Mouse (Mus musculus) adrenal gland, postnatal 36 days (tissue): ENCODE results near the gene 9230112D13Rik. TPM values are rescaled to one million over a fixed set of nuclear protein-coding genes. Genes with fewer than 3 reads are reported as not detected.

Source experiments
- DNase-seq, 2 experiments: peaks; one replicate each; pipeline ENCODE4 v3.0.0; 2021; ENCODE audit warnings: mixed read lengths in 1 of 2
- long read RNA-seq, 2 experiments: library from polyadenylated mRNA; stranded (forward); transcript quantifications; one replicate each; pipeline ENCODE4 v2.0.0; 2021; ENCODE audit warnings: borderline sequencing depth in 2 of 2
- total RNA-seq, 2 experiments: library from RNA; stranded (reverse); gene quantifications; 2 replicates each; pipeline ENCODE4 v1.2.3; 2021

Gene 9230112D13Rik
- total RNA-seq, result not detected
- long read RNA-seq, experiment 1, result 0 reads
- long read RNA-seq, experiment 2, result 0 reads

DNA sequence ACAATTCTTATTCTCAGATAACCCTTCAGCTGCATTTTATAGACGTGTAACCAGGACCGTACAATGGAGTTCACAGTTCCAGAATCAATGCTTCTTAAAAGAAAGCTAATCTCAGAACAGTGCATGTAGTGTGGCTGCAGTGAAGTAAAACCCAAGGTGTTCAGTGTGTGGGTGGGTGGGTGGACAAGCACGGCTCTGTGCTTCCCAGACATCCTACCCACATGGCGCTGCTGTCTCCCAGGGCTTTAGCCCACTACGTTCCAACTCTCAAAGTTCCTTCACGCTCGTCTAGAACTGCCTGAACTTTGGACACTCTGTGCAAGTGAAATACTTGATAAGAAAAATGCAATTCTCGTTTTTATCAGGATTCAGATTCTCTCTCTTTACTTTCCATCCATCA lies at the start of gene 9230112D13Rik:
Gene 9230112D13Rik (minus strand): TSS at position 101 of the 400 bp plus-strand sequence.
- no peak for DNase-seq

DNA sequence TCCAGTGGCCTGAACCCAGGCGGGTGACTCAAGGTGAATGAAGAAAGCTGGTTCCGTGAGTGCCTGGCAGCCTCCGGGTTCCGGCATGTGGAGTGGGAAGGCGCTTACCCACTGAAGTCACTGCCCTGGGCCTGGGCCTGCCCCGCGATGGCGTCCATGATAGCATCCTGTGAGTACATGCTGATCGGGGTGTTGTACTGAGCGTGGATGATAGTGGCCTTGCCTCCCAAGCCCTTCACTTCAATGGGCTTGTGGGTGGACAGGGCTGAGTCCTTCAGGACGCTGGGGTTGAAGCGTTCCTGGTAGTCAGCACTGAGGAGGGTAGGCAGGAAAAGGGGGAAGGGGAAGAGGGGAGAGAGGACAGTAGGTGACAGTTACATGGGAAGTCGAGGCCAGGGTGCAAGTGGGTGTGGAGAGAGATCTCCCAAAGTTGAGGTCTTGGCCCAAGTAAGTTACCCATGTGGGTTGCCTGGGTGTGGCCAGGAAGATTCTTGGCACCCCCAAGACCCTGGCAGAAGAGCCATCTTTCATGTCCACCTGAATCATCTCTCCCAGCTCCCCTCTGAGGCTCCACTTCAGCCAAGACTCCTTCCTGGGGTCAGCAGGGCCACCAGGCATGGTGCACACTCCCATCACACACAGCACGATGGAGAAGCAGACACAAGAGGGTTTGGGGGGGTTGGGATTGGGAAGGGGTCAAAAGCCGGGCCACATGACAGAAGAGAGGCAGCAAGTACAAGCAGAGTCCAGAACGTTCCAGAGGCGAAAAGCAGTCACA lies 49.2 kb upstream of the 9230112D13Rik start:
- DNase-seq, result no peak

DNA sequence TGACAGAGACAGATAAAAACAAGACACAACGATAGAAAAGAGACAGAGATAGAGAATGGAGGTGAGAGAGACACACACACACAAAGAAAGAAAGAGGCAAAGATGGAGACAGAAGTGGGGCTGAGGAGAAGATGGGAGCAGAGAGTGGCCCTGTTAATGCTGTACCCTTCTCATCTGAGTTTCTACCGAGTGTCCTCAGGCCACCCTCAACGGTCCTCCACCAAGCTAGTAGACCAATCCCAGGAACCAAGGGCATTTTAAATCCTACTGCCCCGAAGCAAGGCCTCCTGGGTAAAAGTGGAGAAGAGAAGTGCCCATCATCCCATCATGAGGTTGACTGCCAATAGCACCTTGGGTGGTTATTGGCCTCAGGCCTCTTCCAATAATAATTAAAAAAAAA lies 48.3 kb upstream of the 9230112D13Rik start:
- no peak for DNase-seq

DNA sequence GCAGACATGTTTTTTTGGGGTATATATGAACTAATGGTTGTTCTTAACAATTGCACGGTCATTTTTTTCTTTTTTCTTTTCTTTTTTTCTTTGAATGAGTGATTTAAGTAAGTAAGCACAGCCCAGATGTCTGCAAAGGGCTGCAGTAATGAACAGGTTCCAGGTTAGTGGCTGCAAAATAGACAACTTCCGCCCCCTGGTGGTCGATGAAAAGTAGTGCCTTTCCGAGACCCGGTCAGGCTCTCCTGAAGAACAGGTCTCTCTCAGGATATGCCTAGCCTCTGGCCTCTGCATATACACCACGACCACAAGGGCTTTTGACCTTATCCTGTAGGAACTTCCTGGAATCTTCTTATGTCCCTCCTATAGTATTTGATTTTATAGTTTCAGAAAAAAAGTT lies 47.7 kb upstream of the 9230112D13Rik start:
- peak; percentile 85 to 88 for DNase-seq

DNA sequence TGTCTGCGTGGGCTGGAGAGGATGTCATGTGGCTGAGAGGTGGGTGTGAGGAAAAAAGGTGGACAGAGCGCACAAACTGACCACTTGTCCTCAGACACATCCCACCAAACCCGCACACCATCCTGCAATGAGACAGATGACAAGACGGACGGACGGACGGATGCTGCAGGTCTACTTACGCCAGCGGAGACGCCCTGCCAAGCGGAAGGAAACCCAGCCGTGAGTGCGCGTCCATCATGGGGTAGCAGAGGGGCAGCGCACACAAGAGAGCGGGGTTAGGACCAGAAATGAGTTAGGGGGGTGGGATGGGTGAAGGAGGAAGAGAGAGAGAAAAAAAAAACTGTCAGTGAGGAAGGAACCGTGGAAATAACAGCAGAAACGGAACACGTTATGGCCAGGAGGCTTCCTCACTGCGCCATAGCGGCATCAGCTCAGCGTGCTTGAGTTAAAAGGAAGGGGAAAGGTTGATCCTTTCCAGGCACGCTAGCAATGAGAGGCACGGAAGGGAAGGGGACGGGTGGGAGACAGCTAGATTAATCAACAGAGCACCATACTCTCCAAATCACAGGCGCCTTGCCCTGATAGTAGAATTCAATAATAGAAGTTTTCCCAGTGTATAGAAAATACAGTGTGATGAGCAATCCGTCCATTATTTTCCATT lies 47.1 kb upstream of the 9230112D13Rik start:
- DNase-seq, result no peak

DNA sequence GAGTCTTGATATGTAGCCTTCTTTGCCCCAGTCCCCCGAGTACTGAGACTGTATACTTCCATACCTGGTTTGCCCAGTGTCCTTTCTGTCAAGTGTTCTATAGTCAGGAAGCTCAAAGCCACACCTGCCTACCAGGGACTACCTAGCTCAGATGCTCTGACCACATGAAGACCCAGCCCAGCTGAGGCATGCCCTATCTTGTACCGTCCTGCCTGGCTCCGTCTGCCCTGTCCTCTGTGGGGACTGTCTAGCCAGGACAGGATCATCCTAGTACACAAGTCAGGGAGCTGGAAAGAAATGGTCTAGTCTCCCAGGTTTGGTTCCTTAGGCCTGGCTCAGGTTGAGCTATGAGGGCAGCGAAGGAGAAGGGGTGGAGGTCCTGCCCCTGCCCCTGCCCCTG lies 46.0 kb upstream of the 9230112D13Rik start:
- DNase-seq, result no peak

DNA sequence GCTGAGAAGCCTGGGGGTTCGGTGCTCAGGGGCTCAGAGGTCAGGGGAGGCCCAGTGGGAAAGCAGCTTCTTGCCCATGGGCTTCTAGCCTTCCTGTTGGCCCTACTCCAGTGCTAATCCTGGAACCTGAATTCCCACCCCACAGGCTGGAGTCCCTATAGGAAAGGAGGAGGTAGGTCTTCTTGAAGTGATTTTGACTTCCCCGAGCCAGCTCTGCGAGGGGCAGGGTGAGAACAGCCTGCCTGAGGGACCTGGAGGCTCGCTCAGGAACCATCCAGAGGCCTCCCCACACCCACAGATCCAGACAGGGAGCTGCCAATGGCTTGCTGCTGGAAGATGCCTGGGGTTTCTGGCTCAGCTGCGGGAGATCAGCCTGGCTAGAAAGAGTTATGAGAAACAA lies 45.1 kb upstream of the 9230112D13Rik start:
- no peak for DNase-seq

DNA sequence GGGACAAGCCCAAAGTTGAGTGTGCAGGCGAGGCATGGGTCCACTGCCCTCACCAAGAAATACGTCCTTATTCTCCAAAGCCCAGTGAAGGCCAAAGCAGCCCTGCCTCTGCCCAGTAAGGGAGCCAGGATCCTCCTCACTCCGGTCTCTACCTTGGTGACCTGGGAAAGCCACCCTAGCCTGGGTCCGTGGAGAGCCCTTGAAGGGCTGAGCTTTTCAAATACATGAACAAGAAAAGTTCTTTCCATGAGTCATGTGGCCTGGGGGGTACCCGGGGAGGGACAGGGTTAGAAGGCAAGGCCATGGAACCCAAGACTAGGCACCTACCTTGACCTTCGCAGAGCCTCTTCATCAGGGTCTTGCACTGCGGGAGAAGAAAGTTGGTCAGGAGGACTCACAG lies 43.9 kb upstream of the 9230112D13Rik start:
- DNase-seq, result no peak

DNA sequence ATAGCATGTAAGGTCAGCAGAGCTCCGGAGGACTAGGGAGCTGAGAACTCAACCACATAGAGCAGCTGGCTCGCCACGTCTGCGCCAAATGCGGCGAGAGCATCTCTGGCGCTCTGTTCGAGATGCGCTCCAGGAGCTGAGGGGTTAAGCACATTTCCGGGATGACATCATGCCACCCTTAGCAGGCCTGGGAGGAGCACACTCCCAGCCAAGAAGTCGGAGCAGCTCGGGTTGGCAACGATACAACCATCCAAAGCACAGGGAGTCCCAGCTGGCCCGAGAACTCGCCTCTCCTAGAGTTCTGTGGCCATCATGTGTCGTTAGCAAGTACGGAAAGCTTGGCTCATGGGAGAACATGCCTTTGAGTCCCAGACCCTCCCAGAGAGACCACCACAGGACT lies 43.1 kb upstream of the 9230112D13Rik start:
- DNase-seq, result peak in 1 of 2 experiments; percentile 33

DNA sequence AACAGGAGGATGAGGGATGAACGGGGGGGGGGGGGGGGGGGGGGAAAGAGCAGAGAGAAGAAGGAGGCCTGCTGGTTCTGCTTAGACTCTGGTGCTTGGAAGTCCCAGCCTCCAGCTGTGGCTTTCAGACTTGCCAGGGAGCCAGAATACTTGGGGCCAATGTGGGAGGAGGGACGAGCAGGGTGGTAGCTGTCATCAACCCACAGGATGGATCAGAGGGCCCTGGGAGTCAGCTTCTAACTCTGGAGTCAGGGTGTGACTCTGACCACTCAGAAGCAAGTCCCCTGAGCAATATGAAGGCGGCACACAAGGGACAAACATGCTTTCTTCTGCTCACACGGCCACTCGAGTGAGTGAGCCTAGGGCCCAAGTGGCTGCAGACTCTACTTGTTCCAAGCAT lies 42.0 kb upstream of the 9230112D13Rik start:
- DNase-seq, result no peak

DNA sequence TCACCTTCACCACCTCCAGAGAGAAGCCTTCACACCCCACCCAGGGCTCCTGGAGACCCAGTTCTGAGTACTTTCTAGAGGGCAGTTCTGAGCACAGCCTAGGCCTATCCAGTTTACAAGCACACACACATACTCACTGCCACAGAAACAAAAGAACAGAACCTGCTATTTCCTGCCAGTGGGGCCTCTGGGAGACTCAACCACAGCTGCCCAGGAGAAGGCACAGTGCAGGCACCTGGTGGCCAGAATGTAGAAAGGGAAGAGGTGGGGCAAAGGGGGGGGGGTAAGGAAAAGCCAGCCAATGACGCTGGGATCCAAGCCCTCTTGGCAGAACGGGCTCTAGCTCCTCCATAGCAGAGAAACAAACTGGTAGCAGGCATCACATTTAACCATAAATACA lies 39.8 kb upstream of the 9230112D13Rik start:
- DNase-seq, result no peak

DNA sequence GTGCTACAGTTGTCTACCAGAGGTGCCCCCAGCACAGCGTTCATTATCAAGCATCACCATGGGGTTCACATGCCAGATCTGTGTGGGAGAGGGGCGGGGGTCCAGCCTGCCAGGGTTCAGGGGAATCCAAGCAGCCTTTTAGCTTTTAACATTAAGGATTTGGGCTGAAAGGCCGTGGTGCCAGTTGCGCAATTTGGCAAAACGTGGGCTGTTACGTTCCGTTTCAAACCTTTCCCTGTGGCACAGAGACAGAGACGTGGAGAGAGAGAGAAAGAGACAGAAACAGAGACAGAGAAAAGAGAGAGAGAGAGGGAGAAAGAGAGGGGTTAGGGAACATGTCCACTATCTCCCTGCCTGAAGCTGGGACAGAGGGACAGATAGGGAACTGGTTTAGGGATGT lies 39.0 kb upstream of the 9230112D13Rik start:
- DNase-seq, result no peak

DNA sequence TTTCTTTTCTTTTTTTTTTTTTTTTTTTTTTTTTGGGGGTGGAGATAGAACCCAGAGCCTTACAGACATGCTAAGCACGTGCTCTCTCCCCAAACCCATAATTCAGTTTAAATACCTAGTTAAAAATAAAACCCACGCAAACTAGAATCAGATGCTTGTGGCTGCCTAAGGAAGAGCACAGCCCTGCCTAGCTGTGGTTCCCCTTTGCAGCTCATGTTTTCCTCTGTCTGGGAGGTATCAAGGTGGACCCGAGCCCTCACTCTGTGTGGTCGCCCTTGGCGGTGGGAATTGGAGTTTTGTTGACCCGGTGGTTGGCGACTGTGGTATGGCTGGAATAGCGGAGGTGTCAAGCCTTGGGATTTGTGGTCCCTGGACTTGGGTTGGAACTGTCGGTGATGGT lies 36.3 kb upstream of the 9230112D13Rik start:
- no peak for DNase-seq

DNA sequence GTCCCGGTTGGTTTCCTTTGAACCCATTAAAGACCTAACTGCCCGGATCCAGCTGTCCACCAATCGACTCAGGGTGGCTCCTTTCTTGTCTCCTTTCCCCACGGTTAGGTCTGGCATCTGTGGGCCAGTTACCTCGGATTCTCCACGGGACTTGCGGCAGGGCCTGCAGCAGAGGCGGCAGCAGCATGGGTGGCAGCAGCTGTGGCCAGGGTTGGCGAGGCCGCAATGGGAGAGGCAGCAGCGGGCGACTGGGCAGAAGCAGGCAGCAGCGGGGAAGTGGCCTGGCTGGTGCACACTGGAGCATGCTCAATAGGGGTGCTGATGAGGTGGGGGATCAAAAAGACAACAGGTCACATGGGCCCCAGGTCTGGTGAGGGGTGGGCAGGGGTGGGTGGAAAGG lies 32.6 kb upstream of the 9230112D13Rik start:
- no peak for DNase-seq

DNA sequence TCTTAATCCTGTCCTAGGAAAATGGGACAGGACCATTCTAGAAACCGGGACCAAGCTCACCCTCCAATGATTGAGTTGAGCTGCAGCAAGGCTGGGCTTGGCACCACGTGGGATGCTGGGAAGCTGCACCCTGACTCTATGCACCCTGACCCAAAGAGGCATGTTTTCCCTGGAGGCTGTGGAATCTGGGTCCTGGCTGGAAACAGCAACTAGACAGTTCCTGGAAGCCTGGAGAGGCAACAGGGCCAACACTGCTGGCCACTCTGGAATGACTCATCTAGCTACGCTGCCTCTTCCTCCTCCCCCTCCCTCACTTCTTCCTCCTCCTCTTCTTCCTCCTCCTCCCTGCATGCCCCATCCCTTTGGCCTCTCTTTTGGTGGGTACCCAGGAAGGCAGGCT lies 31.4 kb upstream of the 9230112D13Rik start:
- peak; percentile 18 to 49 for DNase-seq

DNA sequence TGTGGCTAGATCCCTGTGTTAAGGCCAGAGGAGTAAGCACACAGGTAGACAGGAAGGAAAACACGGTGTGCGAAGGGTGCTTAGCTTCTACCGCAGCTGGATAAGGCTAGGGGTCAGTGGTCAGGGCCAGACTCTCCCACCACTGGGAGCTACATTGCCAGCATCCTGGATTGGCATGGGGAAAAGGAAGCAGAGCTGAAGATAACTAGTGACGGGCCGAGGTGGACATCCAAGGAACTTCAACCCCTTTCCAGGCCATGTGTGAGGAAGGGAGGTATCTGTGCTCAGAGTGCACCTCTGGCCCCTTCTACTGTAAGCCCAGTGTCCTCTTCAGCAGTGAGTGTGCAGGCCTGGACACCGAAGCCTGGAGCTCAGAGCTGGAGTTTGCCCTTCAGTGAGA lies 30.9 kb upstream of the 9230112D13Rik start:
- no peak for DNase-seq

DNA sequence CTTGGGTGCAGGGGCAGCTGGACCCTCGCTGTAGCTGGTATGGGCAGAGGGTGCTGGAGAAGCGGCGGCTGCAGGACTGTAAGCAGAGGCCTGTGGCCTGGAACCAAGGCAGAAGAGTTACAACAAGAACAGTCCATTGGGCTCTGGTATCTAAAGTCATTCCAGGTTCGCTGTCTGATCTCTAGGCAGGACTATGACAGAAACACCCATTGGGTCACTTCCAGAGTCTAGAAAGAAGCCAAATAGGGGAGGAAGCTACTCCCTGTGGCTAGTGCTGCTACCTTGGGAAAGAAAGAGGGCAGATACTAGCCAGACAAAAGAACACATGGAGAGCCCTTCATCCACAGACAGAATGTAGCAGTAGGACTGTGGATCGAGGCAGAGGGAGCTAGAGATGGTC lies 29.6 kb upstream of the 9230112D13Rik start:
- no peak for DNase-seq

DNA sequence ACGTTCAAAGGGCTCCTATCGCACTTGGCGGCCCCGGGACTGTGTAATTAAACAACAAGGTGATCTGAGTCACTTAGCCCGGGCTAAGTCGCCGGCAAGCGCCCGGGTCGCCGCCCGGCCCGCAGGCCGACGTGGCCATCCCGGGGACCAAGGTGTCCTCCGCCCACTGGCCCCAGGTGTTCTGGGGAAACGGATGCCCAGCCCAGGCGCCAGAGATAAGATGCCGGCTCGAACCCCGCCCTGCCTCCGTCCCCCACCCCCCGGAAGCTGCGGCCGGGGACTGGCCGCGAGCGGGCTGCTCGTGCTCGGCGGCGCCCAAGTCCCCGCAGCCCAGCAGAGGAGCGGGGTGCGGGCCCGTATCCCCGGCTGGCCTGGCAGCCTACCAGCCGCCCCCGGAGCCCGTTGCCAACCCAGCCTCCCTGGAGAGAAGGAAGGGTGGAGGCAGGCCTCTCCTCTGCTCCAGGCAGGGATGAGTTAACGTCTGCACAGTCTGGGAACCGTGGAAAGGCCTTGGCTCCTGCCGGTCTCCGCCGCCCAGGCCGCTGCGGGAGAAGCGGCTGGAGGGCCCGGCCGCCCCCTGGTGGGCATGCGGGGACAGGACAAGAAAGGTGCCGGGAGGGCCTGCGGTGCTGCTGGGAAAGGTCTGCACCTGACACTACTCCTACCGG lies 26.5 kb upstream of the 9230112D13Rik start:
- peak; percentile 89 to 92 for DNase-seq

DNA sequence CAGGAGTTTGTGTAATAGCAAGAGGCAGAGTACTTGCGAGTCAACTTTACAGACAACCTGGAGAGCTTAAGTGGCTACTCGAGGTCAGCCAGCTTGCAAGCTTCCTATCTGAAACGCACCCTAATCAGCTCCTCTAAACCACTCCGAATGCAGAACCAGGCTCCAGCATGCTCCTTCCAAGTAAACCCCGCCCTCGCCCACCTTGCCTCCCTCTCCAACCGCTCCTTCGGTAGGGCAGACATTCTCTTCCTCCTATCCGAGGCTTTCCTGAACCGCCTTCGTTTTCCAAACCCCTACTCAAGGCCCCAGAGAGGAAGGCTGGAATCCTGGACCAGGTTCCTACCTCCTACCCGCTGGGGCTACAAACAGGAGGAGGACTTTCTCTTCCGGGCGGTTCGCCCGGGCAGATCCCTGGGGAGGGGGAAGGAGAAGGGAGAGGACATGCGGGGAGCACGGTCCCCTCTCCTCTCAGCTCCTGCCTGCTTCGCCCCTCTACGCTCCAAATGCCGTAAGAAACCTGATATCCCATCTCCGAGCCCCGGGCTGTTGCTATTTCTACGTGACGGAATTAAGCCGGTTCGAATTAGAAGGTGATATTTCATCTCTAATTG lies 25.9 kb upstream of the 9230112D13Rik start:
- DNase-seq, result peak; percentile 41 to 69

DNA sequence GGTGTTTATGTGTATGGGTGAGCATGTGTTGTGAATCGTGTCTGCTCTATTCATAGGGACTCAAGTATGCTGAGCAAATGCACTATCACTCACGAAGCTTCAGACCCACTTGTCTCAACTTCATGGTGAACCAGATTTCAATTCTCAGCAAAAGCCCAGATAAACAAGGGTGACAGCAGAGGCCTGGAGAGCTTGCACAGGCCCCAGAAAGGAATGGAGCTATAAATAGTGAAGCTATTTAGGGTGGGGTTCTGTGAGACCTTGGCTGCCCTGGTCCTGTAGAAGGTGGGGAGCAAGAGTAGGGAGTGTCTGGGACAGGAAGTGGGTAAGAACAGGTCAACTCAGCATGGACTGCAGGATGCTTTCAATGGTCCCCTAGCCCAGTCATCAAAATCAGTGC lies 21.9 kb upstream of the 9230112D13Rik start:
- DNase-seq, result no peak

DNA sequence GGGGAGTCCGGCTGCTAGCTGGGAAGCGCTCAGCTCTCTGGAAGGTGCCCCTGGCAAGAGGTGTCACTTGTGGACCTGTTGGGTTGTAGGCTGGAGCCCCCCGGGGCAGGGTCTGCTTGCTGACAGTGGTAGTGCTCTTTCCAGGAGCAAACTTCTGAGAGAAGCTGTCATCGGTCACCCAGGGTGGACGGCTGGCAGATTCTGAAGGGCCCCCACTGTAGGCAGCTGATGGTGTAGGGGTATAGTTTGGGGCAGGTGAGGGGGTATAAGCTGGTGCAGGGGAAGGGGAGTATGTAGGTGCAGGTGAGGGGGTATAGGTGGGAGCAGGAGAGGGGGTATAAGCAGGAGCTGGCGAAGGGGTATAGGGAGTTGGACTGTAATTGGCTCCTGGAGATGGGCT lies 21.4 kb upstream of the 9230112D13Rik start:
- DNase-seq, result no peak

DNA sequence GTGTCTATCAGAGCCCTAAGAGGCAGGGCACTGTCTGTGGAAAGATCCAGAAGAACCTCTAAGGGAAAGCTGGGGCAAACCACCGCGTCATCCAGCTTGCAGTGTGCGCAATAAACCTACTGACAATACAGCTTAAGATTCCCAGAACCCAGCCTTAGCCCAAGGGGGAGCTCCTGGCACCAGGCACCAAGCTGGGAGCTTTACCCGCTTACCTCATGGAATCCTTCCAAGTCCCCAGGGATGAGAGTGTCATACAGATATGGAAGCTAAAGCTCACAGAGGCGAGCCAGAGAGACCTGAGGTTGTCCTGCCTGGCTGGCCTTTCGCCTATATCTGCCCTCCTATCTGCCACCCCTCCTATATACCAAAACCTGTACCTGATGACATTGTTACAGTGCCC lies 21.0 kb upstream of the 9230112D13Rik start:
- DNase-seq, result no peak

DNA sequence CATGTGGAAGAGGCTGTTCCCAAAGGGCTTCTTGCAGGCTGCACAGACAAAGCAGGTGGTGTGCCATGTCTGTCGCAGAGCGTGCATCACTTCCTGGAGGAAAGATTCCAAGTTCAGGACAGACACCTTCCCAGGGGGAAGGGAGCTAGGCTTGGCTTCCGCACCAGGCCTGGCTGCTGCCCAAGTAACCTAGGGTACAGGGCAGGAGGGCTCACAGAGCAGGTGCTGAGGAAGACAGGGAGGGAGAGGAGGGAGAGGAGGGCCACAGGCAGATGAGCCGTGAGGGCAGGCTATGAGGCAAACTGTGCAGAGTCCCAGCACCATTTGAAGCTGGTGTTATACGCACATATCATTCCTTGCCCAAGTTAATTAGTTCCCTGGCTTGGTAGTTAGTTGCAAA lies 19.3 kb upstream of the 9230112D13Rik start:
- no peak for DNase-seq
